Comparison of ENCODE assay signal across 28 mouse cellular contexts in the genomic region with DNA sequence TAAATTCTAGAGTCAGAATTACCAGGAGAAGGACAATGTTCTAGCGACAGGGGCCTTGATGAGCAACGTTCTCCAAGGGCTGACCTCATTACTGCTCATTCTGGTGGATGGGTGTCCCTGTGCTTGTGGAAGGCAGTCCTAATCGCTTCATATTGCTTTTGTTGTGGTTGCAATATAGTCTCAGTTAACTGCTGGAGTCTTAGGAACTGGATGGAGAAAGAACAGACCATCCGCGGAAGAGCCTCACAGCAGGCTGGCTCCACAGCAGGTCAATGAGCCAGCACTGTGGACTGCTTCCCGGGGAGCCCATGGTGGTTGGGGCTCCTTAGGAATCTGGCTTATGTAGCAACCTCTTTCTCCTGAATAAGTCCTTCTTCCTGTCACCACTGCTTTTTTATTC. TPM values are rescaled to one million over a fixed set of nuclear protein-coding genes. Genes with fewer than 3 reads are reported as not detected.
DNase-seq lines count a peak whose midpoint lies in the region; ATAC-seq lines count a peak whose summit lies in the region.
"Had no signal": no experiment of that assay in that cellular context is flagged by ENCODE, and none has a peak within 500 bp of the region (broad histone marks: within the 10 kb centered on the region; RNA-seq: fewer than 3 reads in every experiment).

No protein-coding gene starts in this region.

- no peak overlapping the region for H3K4me3 ChIP-seq in lung, embryonic 15.5 days
- H3K4me3 ChIP-seq in midbrain, embryonic 11.5 days (ENCODE audit: low read depth, low read length), result no peak overlapping the region
- no peak overlapping the region for H3K4me3 ChIP-seq in midbrain, embryonic 15.5 days
- H3K4me3 ChIP-seq: forebrain, embryonic 10.5 days; forebrain, embryonic 13.5 days; gastrocnemius, adult 2 months; heart, embryonic 12.5 days; heart, embryonic 15.5 days; hindbrain, embryonic 13.5 days; intestine, embryonic 15.5 days had no signal

- DNase-seq in heart, adult 11 months, result peak; percentile 70
- no peak for DNase-seq in heart, postnatal 14 days
- no peak for DNase-seq in lung, postnatal 4 days
- peak; percentile 82 for DNase-seq in midbrain, embryonic 11.5 days (ENCODE audit: low spot score, missing footprints)
- DNase-seq in adipocyte (ENCODE audit: low spot score), result peak; percentile 21
- DNase-seq in ovary, postnatal 14 days (ENCODE audit: low spot score), result no peak
- DNase-seq: adrenal gland, postnatal 25 days; B cell, adult 2 months; cerebellum, adult 18-20 months; cerebellum, adult 9-10 months; cerebellum, postnatal 14 days; gastrocnemius, adult 2 months; gastrocnemius, postnatal 14 days; heart, adult 18-20 months; heart, postnatal 10 days; heart, postnatal 4 days had no signal

- no peaks in the 10 kb centered on the region for H3K9me3 ChIP-seq in lung, embryonic 15.5 days
- no peaks in the 10 kb centered on the region for H3K9me3 ChIP-seq in midbrain, embryonic 11.5 days (ENCODE audit: control insufficient read depth, low read length)
- no peaks in the 10 kb centered on the region for H3K9me3 ChIP-seq in midbrain, embryonic 15.5 days
- H3K9me3 ChIP-seq: forebrain, embryonic 10.5 days; forebrain, embryonic 13.5 days; G1E; heart, embryonic 12.5 days; heart, embryonic 15.5 days; hindbrain, embryonic 13.5 days; intestine, embryonic 15.5 days had no signal

- H3K9ac ChIP-seq in lung, embryonic 15.5 days, result no peak overlapping the region
- H3K9ac ChIP-seq in midbrain, embryonic 11.5 days (ENCODE audit: low read length), result no peak overlapping the region
- H3K9ac ChIP-seq in midbrain, embryonic 15.5 days, result no peak overlapping the region
- H3K9ac ChIP-seq: forebrain, embryonic 13.5 days; heart, embryonic 12.5 days; heart, embryonic 15.5 days; hindbrain, embryonic 13.5 days; intestine, embryonic 15.5 days had no signal

- no peaks in the 10 kb centered on the region for H3K27me3 ChIP-seq in lung, embryonic 15.5 days
- H3K27me3 ChIP-seq in midbrain, embryonic 11.5 days (ENCODE audit: control insufficient read depth, insufficient read depth, low read length), result no peaks in the 10 kb centered on the region
- H3K27me3 ChIP-seq in midbrain, embryonic 15.5 days (replicated peaks), result no peaks in the 10 kb centered on the region
- H3K27me3 ChIP-seq: CH12.LX; forebrain, embryonic 13.5 days; heart, embryonic 12.5 days; heart, embryonic 15.5 days; hindbrain, embryonic 13.5 days; intestine, embryonic 15.5 days had no signal

- 0 out of 2 replicates have a peak overlapping the region, but pooled peaks have one; percentile 35 for H3K27ac ChIP-seq in lung, embryonic 15.5 days
- no peak overlapping the region for H3K27ac ChIP-seq in midbrain, embryonic 11.5 days (ENCODE audit: low read depth, low read length)
- H3K27ac ChIP-seq in midbrain, embryonic 15.5 days, result no peak overlapping the region
- H3K27ac ChIP-seq: forebrain, embryonic 10.5 days; forebrain, embryonic 13.5 days; gastrocnemius, adult 2 months; heart, embryonic 15.5 days; hindbrain, embryonic 13.5 days; intestine, embryonic 15.5 days had no signal

- no peaks in the 10 kb centered on the region for H3K36me3 ChIP-seq in lung, embryonic 15.5 days
- no peaks in the 10 kb centered on the region for H3K36me3 ChIP-seq in midbrain, embryonic 11.5 days (ENCODE audit: control insufficient read depth, insufficient read depth, low read length)
- H3K36me3 ChIP-seq in midbrain, embryonic 15.5 days (replicated peaks), result no peaks in the 10 kb centered on the region
- H3K36me3 ChIP-seq: forebrain, embryonic 10.5 days; G1E; heart, embryonic 12.5 days; heart, embryonic 15.5 days; hindbrain, embryonic 13.5 days; intestine, embryonic 15.5 days had no signal

- WGBS in lung, embryonic 15.5 days, result 61% methylated on average over 6 of the region's 6 CpGs
- WGBS in midbrain, embryonic 11.5 days, result 33% methylated on average over 6 of the region's 6 CpGs
- WGBS in midbrain, embryonic 15.5 days, result 27% methylated on average over 6 of the region's 6 CpGs

- ATAC-seq in lung, embryonic 15.5 days (ENCODE audit: borderline replicate concordance, extremely low read depth, low FRiP score, low TSS enrichment), result no peak
- ATAC-seq in midbrain, embryonic 11.5 days (ENCODE audit: low FRiP score), result no peak
- ATAC-seq in midbrain, embryonic 15.5 days (replicated peaks), result no peak
- ATAC-seq: forebrain, embryonic 13.5 days; forebrain, embryonic 16.5 days; hindbrain, embryonic 16.5 days; intestine, embryonic 15.5 days had no signal

- H3K4me2 ChIP-seq in lung, embryonic 15.5 days, result no peak overlapping the region
- no peak overlapping the region for H3K4me2 ChIP-seq in midbrain, embryonic 11.5 days
- no peak overlapping the region for H3K4me2 ChIP-seq in midbrain, embryonic 15.5 days
- H3K4me2 ChIP-seq: forebrain, embryonic 13.5 days; heart, embryonic 12.5 days; heart, embryonic 15.5 days; hindbrain, embryonic 13.5 days; intestine, embryonic 15.5 days had no signal

- intact Hi-C loops in heart, postnatal 14 days (cut with DNase I), result no loop called here

- no peaks in the 10 kb centered on the region for H3K4me1 ChIP-seq in lung, embryonic 15.5 days
- H3K4me1 ChIP-seq in midbrain, embryonic 11.5 days (ENCODE audit: control insufficient read depth, insufficient read depth, low read length), result no peaks in the 10 kb centered on the region
- no peaks in the 10 kb centered on the region for H3K4me1 ChIP-seq in midbrain, embryonic 15.5 days
- H3K4me1 ChIP-seq: forebrain, embryonic 13.5 days; heart, embryonic 12.5 days; heart, embryonic 15.5 days; hindbrain, embryonic 13.5 days; intestine, embryonic 15.5 days had no signal

RNA-seq across cellular contexts. Expression of gene Zeb2, which starts 12.4 kb away (rescaled TPM):
- 10 to 100 TPM; 51.3 to 58.5 TPM for total RNA-seq in heart, postnatal 14 days (2021)
- 79.9 and 94.7 TPM in 2 replicates for polyA plus RNA-seq in lung, embryonic 15.5 days (2015; fragmentation: Nextera tagmentation; extraction: Ambion mirVana)
- 61.2 and 69.9 TPM in 2 replicates for polyA plus RNA-seq in midbrain, embryonic 11.5 days (2014; fragmentation: Nextera tagmentation; extraction: Ambion mirVana)
- 30.8 and 31.5 TPM in 2 replicates for polyA plus RNA-seq in midbrain, embryonic 15.5 days (2015; fragmentation: Nextera tagmentation; extraction: Ambion mirVana)

Comparison
In these comparisons a context has a peak if more than half of its experiments do, and no peak if none do; other contexts are left out.
1. DNase-seq: peak in heart, adult 11 months (single experiment), midbrain, embryonic 11.5 days (single experiment) and adipocyte (single experiment); none in heart, postnatal 14 days (0 of 2), lung, postnatal 4 days (0 of 2) and ovary, postnatal 14 days (single experiment).